Mouse (Mus musculus) erythroblast, embryonic 14.5 days (primary cell): ENCODE measurements at regions not wholly inside any gene's neighbourhood (a gene's known extent, or its start where the extent isn't known, plus 50 kb on each side); places are given as distances from the start of the nearest gene placed in this dataset.

Experiments used
- GATA1 ChIP-seq: IDR thresholded peaks from 2 replicates; pipeline ENCODE4 v1.6.1; 2012; ENCODE audit warnings: low read length, inconsistent platforms, mixed read lengths
- TAL1 ChIP-seq: IDR thresholded peaks from 3 replicates; pipeline ENCODE4 v1.6.1; 2012; ENCODE audit warnings: low read length, inconsistent platforms, mixed read lengths

GRCm38 (mm10) chr3:144010558-144010957, 194.5 kb downstream of the Lmo4 start:
- TF ChIP-seq GATA1 = no peak
- TF ChIP-seq TAL1 = no peak
